Mouse (Mus musculus): Measurements from ENCODE around the gene Mfsd6l.

- TF ChIP-seq GATA1 (IDR thresholded peaks at IDR 0.05; ENCODE audit: borderline replicate concordance, low read length) (no peak), CTCF (IDR thresholded peaks at IDR 0.05; ENCODE audit: low read depth, low read length) (no peak), GATA2 (IDR thresholded peaks at IDR 0.05; ENCODE audit: borderline replicate concordance, low read depth, low read length) (no peak), TAL1 (conservative IDR thresholded peaks at IDR 0.05; ENCODE audit: low read depth, low read length) (no peak)
Observed at GRCm38 (mm10) chr11:68533971-68534475, 22.0 kb upstream of the Mfsd6l start.

Measured in G1E (cell line).